Mouse (Mus musculus): Measurements from ENCODE around the gene 1700020A23Rik. TPM values are rescaled to one million over a fixed set of nuclear protein-coding genes. Genes with fewer than 3 reads are reported as not detected.

1700020A23Rik gene
- not detected for polyA plus RNA-seq (2017; shearing (Covaris generic))

GRCm38 (mm10) chr2:130404939-130405338 is at the start of gene 1700020A23Rik, which contains the start of gene Gm28372:
Gene 1700020A23Rik, plus strand, starts transcription at chr2:130405259.
Gene Gm28372, plus strand, starts transcription at chr2:130405239.

GRCm38 (mm10) chr2:130397186-130397985 is 7.7 kb upstream of the 1700020A23Rik start, which contains the start of gene Cpxm1:
Gene Cpxm1, minus strand, starts transcription at chr2:130397574.

GRCm38 (mm10) chr2:130406178-130406577 is 1.1 kb downstream of the 1700020A23Rik start, which contains the start of gene Tmem239:
Gene Tmem239, plus strand, starts transcription at chr2:130406478.

GRCm38 (mm10) chr2:130424126-130424853 is 19.2 kb downstream of the 1700020A23Rik start, which contains the start of the genes Vps16 and Pced1a:
Gene Vps16, plus strand, starts transcription at chr2:130424339.
Gene Pced1a, minus strand, starts transcription at chr2:130424701.

GRCm38 (mm10) chr2:130449794-130450433 is 44.9 kb downstream of the 1700020A23Rik start, which contains the start of gene Ptpra:
Gene Ptpra, plus strand, starts transcription at chr2:130450278.

Other genes with a start within 250 kb of the 1700020A23Rik start
- gene Snrpb, start 225.9 kb upstream of the 1700020A23Rik start, polyA plus RNA-seq (2017; shearing (Covaris generic)), result 383 TPM
- gene Tmc2, start 210.1 kb upstream of the 1700020A23Rik start, polyA plus RNA-seq (2017; shearing (Covaris generic)), result not detected
- 473 TPM for gene Nop56, start 130.8 kb upstream of the 1700020A23Rik start, polyA plus RNA-seq (2017; shearing (Covaris generic))
- gene Idh3b, start 120.7 kb upstream of the 1700020A23Rik start, polyA plus RNA-seq (2017; shearing (Covaris generic)), result 122 TPM
- not detected for gene Ebf4, start 110.1 kb upstream of the 1700020A23Rik start, polyA plus RNA-seq (2017; shearing (Covaris generic))
- gene Cpxm1, start 7.7 kb upstream of the 1700020A23Rik start, polyA plus RNA-seq (2017; shearing (Covaris generic)), result not detected
- not detected for gene Gm28372, start within 50 bp of the 1700020A23Rik start, polyA plus RNA-seq (2017; shearing (Covaris generic))
- not detected for gene Tmem239, start 1.2 kb downstream of the 1700020A23Rik start, polyA plus RNA-seq (2017; shearing (Covaris generic))
- gene Vps16, start 19.1 kb downstream of the 1700020A23Rik start, polyA plus RNA-seq (2017; shearing (Covaris generic)), result 306 TPM
- 14.7 TPM for gene Pced1a, start 19.4 kb downstream of the 1700020A23Rik start, polyA plus RNA-seq (2017; shearing (Covaris generic))
- 175 TPM for gene Ptpra, start 45.0 kb downstream of the 1700020A23Rik start, polyA plus RNA-seq (2017; shearing (Covaris generic))
- 77.1 TPM for gene Mrps26, start 158.5 kb downstream of the 1700020A23Rik start, polyA plus RNA-seq (2017; shearing (Covaris generic))
- gene Oxt, start 170.9 kb downstream of the 1700020A23Rik start, polyA plus RNA-seq (2017; shearing (Covaris generic)), result not detected
- gene Avp, start 177.3 kb downstream of the 1700020A23Rik start, polyA plus RNA-seq (2017; shearing (Covaris generic)), result not detected
- 11.1 TPM for gene Fastkd5, start 224.8 kb downstream of the 1700020A23Rik start, polyA plus RNA-seq (2017; shearing (Covaris generic))
- 3.5 TPM for gene Ubox5, start 224.8 kb downstream of the 1700020A23Rik start, polyA plus RNA-seq (2017; shearing (Covaris generic))
- 4.3 TPM for gene Lzts3, start 237.5 kb downstream of the 1700020A23Rik start, polyA plus RNA-seq (2017; shearing (Covaris generic))